Mouse (Mus musculus) ES-Bruce4 (cell line): Measurements from ENCODE around the gene Mkrn1. TPM values are rescaled to one million over a fixed set of nuclear protein-coding genes. Genes with fewer than 3 reads are reported as not detected.
A peak's percentile ranks its signal among the peaks of the same experiment; 100 is the strongest.

Experiments used
- H3K27ac ChIP-seq: 2 replicates; pipeline ENCODE4 v1.5.1; 2012; ENCODE audit warnings: low read length, inconsistent platforms; ENCODE audit not compliant: insufficient read depth
- H3K27me3 ChIP-seq: 2 replicates; pipeline ENCODE4 v1.6.1; 2012; ENCODE audit warnings: mild to moderate bottlenecking, low read length, inconsistent platforms; ENCODE audit not compliant: control insufficient read depth, poor library complexity, insufficient read depth, severe bottlenecking
- H3K36me3 ChIP-seq: 2 replicates; pipeline ENCODE4 v1.6.1; 2012; ENCODE audit warnings: inconsistent platforms, mild to moderate bottlenecking, low read length, moderate library complexity; ENCODE audit not compliant: control insufficient read depth, poor library complexity, insufficient read depth, severe bottlenecking
- H3K4me1 ChIP-seq: one replicate; pipeline ENCODE4 v1.8.1; 2011; ENCODE audit warnings: low read length; ENCODE audit not compliant: control insufficient read depth, insufficient read depth
- H3K4me3 ChIP-seq: 2 replicates; pipeline ENCODE4 v1.5.1; 2011; ENCODE audit warnings: low read depth, mild to moderate bottlenecking, low read length
- H3K9ac ChIP-seq: 2 replicates; pipeline ENCODE4 v1.6.1; 2012; ENCODE audit warnings: low read depth, mild to moderate bottlenecking, inconsistent platforms; ENCODE audit not compliant: poor library complexity, severe bottlenecking
- H3K9me3 ChIP-seq: replicated peaks from 2 replicates; pipeline ENCODE4 v1.6.1; 2012; ENCODE audit warnings: mild to moderate bottlenecking, low read length, inconsistent platforms; ENCODE audit not compliant: control insufficient read depth, poor library complexity, insufficient read depth, severe bottlenecking
- CTCF ChIP-seq: IDR thresholded peaks from one replicate; pipeline ENCODE4 v1.8.1; 2011; ENCODE audit warnings: low read depth, low read length
- EP300 ChIP-seq: IDR thresholded peaks from 2 replicates; pipeline ENCODE4 v1.6.1; 2011; ENCODE audit warnings: low read depth, low read length; ENCODE audit not compliant: insufficient read depth
- POLR2A ChIP-seq: IDR thresholded peaks from one replicate; pipeline ENCODE4 v1.8.1; 2011; ENCODE audit warnings: low read length; ENCODE audit not compliant: insufficient read depth
- polyA plus RNA-seq: library from polyadenylated mRNA; stranded (reverse); fragments of >200 nt; gene quantifications from 2 replicates; pipeline ENCODE4 v1.2.4, GENCODE M21; 2011; ENCODE audit warnings: low read depth; ENCODE audit not compliant: missing spikeins, insufficient read depth, insufficient read length

The Mkrn1 gene
- polyA plus RNA-seq, 1 experiment, result 361 TPM

GRCm38 (mm10) chr6:39348946-39349345 is 71.3 kb downstream of the Mkrn1 start:
- TF ChIP-seq EP300 (peak; percentile 64; the same call in 1 of the 2 replicates), CTCF (no peak)
- Histone ChIP-seq H3K36me3 (peaks cover 34% of the 10 kb centered on the region), H3K27me3 (no peaks in the 10 kb centered on the region)

GRCm38 (mm10) chr6:39347880-39348814 is 72.1 kb downstream of the Mkrn1 start:
- H3K27me3 ChIP-seq, result no peaks in the 10 kb centered on the region
- H3K9me3 ChIP-seq, result no peaks in the 10 kb centered on the region
- H3K9ac ChIP-seq, result no peak overlapping the region
- H3K36me3 ChIP-seq, result peaks cover 39% of the 10 kb centered on the region
- TF ChIP-seq POLR2A (no peak), EP300 (0 out of 2 replicates have a peak, but pooled peaks have one; percentile 48)
- no peak overlapping the region for H3K4me3 ChIP-seq
- peaks cover 13% of the 10 kb centered on the region for H3K4me1 ChIP-seq
- peak overlapping the region; percentile 90 for H3K27ac ChIP-seq

More at GRCm38 (mm10) chr6:39348946-39349345, 71.3 kb downstream of the Mkrn1 start:
- H3K27ac ChIP-seq, result peak overlapping the region; percentile 90
- H3K4me1 ChIP-seq, result peaks cover 13% of the 10 kb centered on the region
- H3K9ac ChIP-seq, result no peak overlapping the region
- H3K9me3 ChIP-seq, result no peaks in the 10 kb centered on the region
- H3K4me3 ChIP-seq, result no peak overlapping the region

Other genes with a start within 250 kb of the Mkrn1 start
- 14.1 and 17.1 TPM in 2 replicates for gene Kdm7a, start 213.7 kb downstream of the Mkrn1 start, polyA plus RNA-seq
- 49.6 and 52.7 TPM in 2 replicates for gene Slc37a3, start 42.8 kb downstream of the Mkrn1 start, polyA plus RNA-seq
- 0.90 and 1.3 TPM in 2 replicates for gene Rab19, start 39.3 kb downstream of the Mkrn1 start, polyA plus RNA-seq
- gene Dennd2a, start 137.4 kb upstream of the Mkrn1 start, polyA plus RNA-seq, result 27.5 and 29.8 TPM in 2 replicates
- 5.5 and 11.6 TPM in 2 replicates for gene Adck2, start 153.4 kb upstream of the Mkrn1 start, polyA plus RNA-seq
- gene Gm42420, start 165.3 kb upstream of the Mkrn1 start, polyA plus RNA-seq, result not detected in 2 replicates
- gene Ndufb2, start 172.1 kb upstream of the Mkrn1 start, polyA plus RNA-seq, result 103 and 112 TPM in 2 replicates